Mouse (Mus musculus) cerebellum, adult 11 months (tissue): ENCODE results near the gene Ptprm.

ENCODE experiments used
- DNase-seq: peaks from one replicate; pipeline ENCODE4 v3.0.0; 2022

Gene Ptprm

GRCm38 (mm10) chr17:67343006-67343405, 11.3 kb downstream of the Ptprm start:
- no peak for DNase-seq

- no peak for DNase-seq
Observed at GRCm38 (mm10) chr17:67340362-67340761, 13.9 kb downstream of the Ptprm start.

DNA sequence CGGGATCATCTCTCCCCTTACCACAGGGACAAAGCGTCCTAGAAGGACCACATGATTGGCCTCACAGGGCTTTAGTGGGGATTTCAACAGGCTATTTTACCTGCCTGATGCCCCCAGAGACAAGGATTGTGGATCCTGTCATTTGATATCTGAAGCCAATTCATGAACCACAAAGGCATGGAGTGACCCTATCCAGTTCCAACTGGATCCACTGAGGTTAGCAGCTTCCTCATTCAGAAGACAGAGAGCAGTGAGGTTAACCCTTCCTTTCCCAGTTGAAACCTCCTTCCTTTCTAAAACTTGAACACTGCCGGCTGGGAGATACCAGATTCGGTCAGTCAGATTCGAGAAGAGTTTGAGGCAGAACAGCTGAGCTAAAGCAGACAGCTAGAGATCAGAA, 14.7 kb downstream of the Ptprm start:
- no peak for DNase-seq

DNA sequence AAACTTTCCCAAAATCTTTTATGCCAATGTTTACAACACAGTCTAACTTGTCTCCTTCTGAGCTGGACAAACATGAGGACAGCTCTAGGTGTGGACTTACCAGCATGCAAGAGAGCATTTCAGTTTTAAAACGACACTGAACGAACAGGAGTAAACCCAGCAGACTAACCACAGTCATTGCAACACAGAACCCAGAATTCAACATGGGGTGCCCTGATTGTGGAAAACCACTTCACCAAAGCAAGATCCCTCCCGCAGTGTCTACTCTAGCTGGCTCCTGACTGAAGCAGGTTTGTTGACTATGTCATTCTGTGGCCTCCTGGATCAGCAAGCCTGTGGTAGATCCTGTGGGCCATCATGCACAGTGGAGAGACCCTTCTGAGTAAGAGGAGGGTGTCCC, 19.9 kb downstream of the Ptprm start:
- no peak for DNase-seq

DNA sequence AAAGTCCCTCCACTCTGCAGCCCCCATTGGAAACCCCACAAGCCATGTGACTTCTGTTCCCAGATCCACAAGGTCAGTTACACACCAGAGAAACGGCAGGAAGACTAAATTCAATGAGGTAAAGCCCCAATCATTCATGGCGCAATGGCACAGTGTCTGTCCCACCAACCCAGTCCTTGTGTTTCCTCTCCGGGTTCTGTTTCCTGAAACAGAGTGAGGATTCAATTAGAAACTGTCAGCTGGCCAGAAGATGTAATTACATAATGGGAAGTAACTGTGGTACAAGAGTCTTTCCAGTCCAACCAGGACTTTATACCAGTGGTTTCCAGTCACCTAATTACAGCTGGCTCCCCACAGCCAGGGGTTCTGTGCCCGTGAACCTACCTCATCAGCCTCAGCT, 24.8 kb downstream of the Ptprm start:
- no peak for DNase-seq

DNA sequence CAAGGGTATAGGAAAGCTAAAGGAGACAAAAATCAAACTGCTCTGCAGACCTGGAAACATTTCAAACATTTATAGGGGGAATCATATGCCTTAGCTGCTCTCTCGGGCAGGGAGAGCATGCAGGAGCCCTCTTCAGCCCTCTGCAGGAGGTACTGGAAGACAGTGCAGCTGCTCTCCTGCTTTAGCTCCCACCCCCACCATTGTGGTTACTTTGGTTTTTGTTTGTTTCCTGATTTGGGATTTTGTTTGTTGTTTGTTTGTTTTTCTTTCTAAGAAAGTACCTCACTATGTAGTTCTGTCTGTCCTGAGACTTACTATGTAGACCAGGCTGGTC, 29.8 kb downstream of the Ptprm start:
- DNase-seq, result no peak

DNA sequence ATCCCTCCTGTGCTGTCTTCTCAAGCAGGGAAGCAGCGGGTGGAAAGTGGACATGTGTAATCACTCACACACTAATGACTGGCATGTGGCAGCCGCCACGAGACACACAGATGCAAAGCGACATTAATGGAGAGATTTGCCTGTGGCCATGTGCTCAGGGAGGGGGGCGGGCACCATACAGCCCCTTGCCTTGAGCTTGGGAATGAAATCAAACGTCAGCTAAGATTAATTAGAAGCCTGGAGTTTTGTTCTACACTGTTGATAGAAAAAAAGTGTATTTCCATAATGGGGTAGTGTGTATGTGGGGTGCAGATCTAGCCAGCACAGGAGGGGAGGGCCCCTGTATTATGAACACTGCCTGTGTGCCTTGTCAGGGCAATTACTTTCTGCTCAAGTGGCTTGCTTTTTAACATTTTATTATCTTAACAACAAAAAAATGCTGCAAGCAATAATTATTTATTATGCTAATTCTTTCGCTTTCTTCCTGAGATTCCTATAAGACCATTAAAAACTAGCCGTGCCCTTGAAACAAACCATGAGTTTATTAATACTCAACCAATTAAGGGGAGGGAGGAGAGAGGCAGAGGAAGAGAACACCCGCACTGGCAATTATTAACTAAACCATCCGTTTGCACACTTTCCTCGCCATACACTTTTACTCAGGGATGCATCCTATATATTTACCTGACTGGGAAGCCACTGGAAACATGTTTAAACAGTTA, 30.3 kb downstream of the Ptprm start:
- no peak for DNase-seq

GRCm38 (mm10) chr17:67314491-67315205, 39.6 kb downstream of the Ptprm start:
- DNase-seq, result no peak

- DNase-seq, result no peak
Observed at GRCm38 (mm10) chr17:67308421-67308820, 45.8 kb downstream of the Ptprm start.

- DNase-seq, result no peak
Observed at GRCm38 (mm10) chr17:67306066-67306845, 48.0 kb downstream of the Ptprm start.

GRCm38 (mm10) chr17:67304831-67305230, 49.4 kb downstream of the Ptprm start:
- DNase-seq, result no peak

DNA sequence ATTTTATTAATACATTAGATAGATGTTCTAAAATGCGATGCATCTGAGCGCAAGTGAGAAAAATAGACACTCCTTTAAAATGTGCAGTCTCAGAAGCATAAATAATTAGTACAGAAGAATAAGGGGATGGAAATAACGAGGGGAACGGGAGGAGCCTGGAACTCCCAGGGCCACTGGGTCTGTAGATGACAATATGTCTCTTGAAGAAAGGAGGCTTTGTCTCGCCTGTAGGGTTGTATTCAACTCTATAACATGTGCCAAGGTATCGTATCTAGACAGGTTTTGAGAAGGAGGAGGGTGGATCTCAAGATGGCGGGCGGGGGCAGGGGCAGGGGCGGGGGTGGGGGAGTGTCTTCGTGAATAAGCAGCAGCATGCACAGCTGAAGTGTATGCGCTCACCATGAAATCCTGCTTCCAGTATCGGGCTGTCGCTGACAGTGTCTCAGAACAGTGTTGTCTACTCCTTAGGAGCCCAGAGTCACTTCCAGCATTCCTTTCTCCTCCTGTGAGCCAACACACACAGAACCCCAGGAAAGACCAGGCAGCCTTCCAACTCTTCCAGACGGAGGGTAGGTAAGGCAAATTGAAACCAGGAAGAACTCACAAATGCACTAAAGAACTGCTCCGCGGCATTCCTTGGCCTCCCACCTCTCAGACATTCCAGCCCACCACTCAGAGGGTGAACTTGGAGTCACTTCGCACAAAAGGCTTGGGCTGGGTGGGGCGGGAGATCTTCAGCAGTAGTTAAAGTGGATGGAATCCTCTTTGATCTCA, 50.7 kb downstream of the Ptprm start:
- DNase-seq, result no peak

DNA sequence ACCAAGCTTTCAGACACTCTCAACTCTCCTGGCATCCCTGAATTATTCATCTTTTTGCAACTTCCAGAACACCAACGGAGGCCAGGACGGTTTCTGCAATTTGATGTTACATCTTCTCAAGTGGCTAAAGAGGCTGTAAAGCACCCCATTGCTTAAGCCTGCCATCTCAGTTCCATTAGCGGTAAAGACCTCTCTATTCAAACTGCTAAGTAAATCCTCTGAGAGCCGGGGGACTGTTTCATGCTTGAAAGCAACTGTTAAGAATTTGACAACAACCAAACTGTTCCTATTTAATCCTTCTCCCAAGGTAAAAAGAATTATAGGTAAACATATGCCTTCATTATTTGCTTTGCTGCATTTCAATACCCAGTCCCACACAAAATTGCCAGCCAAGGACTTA, 51.7 kb downstream of the Ptprm start:
- no peak for DNase-seq

- no peak for DNase-seq
Observed at GRCm38 (mm10) chr17:67302074-67302473, 52.2 kb downstream of the Ptprm start.

DNA sequence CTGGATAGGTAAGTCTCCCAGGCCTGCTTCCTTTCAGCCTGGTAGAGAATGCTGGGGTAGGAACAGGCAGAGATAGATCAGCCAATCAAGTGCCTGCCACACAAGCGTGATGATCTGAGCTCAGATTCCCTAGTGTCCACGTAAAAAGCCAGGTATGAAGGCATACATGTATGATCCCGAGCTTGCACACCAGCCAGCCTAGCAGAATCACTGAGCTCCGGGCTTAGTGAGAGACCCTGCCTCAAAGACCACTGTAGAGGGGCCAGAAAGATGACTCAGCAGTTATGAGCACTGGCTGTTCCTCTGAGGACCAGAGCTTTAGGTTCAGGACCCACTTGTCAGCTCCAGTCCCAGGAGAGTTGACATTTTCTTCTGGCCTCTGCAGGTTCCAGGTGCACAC, 52.9 kb downstream of the Ptprm start:
- DNase-seq, result no peak

DNA sequence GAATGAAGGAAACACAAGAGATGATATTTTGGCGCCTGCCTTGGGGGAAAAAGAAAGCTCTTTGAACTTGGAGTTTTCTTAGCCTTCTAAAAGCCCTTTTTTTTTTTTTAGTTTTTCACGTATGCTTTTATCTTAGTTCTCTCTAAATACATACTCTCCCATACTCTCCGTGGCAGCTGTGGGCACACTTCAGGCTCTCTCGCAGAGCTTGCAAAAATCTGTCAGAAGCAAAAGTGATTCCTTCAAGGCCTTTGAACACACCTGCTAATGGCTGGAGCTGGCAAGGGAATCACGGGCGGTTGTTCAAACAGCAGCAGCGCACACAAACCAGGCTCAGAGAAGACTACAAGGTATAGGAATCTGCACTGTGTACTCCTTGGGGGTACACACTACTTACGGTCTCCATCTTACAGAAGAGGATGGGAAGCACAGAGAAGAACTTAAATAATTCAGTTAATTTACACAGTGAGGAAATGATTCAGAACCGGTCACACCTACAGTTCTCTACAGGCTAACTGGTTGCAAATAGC, 55.9 kb downstream of the Ptprm start:
- no peak for DNase-seq

- DNase-seq, result no peak
Observed at GRCm38 (mm10) chr17:67296604-67297595, 57.4 kb downstream of the Ptprm start.

DNA sequence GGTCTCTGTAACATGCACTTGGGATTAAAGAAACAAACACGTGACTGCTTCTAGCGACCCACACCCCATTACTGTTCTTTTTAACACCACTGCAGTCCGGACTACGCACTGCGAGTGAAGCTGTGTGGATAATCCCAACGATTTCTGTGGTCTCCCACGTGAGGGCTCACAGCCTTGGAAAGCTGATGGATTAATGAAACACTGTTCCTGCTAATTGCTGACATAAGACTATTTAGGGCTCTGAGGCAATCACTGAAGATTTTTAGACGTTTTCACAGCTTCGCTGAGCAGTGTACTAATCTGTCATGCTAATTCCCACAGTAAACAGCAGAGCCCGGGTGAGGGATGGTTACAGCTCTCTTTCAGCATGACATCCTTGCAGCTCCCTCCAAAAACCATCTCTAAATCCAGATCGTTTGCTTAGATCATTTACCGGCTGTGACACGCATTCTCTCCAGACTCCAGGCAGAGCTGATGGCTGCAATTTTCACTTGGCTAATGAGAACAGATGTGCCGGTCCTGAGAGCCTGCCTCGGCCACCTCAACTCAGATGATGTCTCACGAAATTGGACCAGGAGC, 63.5 kb downstream of the Ptprm start:
- no peak for DNase-seq

DNA sequence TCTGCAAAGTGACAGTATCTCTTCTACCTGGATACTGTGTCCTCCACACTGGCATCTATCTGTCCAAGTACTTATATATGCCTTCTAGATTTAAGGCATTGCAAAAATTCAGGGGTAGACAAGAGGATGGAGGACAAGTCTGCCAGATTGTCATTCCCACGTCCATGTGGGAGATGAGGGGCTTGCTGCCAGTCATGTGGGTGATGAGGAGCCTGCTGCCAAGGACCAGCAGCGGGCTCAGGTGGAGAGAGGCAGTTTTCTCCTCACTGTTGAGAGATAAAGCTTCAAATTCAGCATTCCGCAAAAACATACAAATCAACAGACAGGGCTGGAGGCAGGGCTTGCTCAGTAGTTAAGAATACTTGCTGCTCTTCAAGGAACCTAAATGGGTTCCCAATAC, 66.8 kb downstream of the Ptprm start:
- DNase-seq, result no peak

- DNase-seq, result no peak
Observed at GRCm38 (mm10) chr17:67281640-67282170, 72.6 kb downstream of the Ptprm start.
